Mouse (Mus musculus) yolk sac, embryonic 10.5 days (tissue): Measurements from ENCODE around the gene Mapkapk5.

ENCODE experiments used
- DNase-seq: peaks from one replicate; pipeline ENCODE4 v3.0.0-alpha.2; 2017; ENCODE audit warnings: low spot score

Mapkapk5 gene

DNA sequence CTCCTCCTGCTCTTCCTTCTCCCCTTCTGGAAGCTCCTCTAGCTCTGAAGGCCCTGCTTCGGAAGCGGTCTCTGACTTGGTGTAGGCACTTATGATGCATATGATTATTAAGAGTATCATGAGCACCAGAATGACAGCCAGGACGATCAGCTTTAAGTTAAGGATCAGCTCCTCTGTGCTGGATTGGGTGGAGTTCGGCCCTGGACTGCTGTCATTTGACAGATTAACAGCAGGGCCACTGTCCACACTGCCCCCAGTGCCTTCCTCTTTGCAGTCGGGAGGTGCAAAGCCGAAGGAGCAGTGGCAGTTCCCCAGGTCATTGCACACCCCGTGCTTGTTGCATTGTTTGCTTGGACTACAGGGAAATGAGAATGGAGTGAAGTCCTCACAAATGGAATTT is 45.0 kb downstream of the Mapkapk5 start:
- DNase-seq = no peak

DNA sequence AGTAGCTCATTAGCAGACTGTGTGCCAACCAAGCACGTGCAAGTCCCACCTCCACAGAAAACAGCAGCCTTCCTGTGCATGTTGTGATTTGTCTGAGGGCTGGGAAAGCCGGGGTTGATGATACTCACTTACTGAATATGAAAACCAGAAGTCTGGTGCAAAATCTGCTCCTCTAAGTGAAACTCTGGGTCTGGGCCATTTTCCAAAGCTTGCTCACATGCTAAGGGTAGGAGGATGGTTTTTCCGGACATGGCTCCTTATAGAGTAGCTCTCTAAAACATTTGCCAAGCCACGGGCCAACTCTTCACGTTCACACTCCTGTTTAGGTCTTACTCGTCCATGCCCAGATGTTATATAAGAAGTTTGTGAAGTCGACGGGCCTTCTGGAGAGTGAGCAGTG is 52.4 kb downstream of the Mapkapk5 start:
- DNase-seq = no peak

DNA sequence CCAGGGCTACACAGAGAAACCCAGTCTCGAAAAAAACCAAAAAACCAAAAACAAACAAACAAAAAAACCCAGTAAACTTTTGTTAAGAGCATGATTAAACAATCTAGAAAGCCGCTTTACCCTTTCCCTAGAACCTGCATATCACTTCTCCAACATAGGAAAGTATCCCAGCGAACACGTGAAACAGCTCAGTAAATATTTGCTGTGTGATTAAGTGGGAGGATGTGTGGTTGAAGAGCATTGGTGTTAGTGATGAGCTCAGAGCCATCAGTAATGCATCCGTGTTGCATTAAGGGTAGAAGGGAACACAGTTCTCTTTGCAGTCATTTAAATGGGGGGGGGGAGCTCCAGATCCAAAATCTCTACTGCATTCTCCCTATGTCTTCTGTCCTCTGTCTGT is 60.9 kb downstream of the Mapkapk5 start:
- peak; percentile 16 for DNase-seq

DNA sequence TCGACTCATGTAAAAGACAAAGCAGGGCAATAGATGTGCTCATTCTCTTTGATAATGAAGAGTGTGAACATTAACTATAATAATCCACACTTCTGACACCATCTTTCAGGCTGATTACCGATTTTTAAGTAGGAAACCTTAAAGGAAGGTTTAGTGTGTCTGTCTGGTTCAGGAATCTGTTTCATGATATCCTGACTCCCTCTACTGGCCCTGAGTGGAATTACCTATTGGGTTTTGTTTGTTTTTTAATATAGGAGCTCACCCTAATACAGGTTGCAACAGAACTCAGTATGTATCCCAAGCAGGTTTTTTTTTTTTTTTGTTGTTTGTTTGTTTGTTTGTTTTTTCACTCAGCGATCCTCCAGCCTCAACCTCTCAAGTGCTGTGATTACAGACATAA is 68.0 kb downstream of the Mapkapk5 start:
- peak; percentile 26 for DNase-seq

DNA sequence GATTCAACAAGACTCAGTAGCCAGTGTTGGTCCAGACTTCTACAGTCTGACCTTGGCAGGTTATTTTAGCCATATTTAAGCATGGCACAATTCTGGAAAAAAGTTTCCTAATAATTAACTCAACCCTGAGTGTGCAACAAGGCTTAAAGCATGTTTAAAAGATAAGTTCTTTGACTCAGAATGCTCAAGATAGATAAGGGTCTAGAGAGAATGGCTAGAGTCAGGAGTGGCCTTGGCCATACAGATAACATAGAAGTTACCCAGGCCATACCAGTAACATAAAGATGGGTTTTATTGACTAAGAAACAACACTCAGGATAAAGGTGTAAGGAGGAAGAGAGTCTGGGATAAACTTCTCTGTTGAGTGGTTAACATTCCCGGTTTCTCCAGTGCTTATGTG is 69.7 kb downstream of the Mapkapk5 start:
- DNase-seq = no peak
